Comparison of ENCODE assay signal across 9 mouse cellular contexts in genomic region chr12:29882871-29883617, GRCm38 (mm10). TPM values are rescaled to one million over a fixed set of nuclear protein-coding genes. Genes with fewer than 3 reads are reported as not detected.
DNase-seq lines count a peak whose midpoint lies in the region; ATAC-seq and TF ChIP-seq lines count a peak whose summit lies in the region.
"Had no signal": no experiment of that assay in that cellular context is flagged by ENCODE, and none has a peak within 500 bp of the region (broad histone marks: within the 10 kb centered on the region; RNA-seq: fewer than 3 reads in every experiment).

No protein-coding gene starts in this region.

- ATAC-seq in embryonic facial prominence, embryonic 11.5 days (replicated peaks; ENCODE audit: insufficient number of reproducible peaks, low FRiP score, low TSS enrichment, low read depth): peak; percentile 84
- ATAC-seq in activated CD4-positive, CD25-positive, alpha-beta regulatory T cell, adult 4 months: no peak

- no peaks in the 10 kb centered on the region for H3K27me3 ChIP-seq in CH12.LX (replicated peaks)
- H3K27me3 ChIP-seq in embryonic facial prominence, embryonic 11.5 days (ENCODE audit: control insufficient read depth, insufficient read depth, low read length): no peaks in the 10 kb centered on the region

- TF ChIP-seq EP300 in CH12.LX (IDR thresholded peaks at IDR 0.05; ENCODE audit: low read length): no peak

- peak; percentile 72 for TF ChIP-seq RAD21 in CH12.LX (IDR thresholded peaks at IDR 0.05; ENCODE audit: low read depth, low read length)

- 17% methylated on average over 9 of the region's 9 CpGs for WGBS in embryonic facial prominence, embryonic 11.5 days
- WGBS in lung, adult 2 months: 23% methylated on average over 9 of the region's 9 CpGs

- no peaks in the 10 kb centered on the region for H3K9me3 ChIP-seq in CH12.LX (replicated peaks; ENCODE audit: low read length)
- no peaks in the 10 kb centered on the region for H3K9me3 ChIP-seq in embryonic facial prominence, embryonic 11.5 days (replicated peaks; ENCODE audit: control insufficient read depth, low read length)

- dilution Hi-C loops in CH12.LX (cut with MboI; ENCODE audit: extremely low pct_ligation_motif_present, extremely low pct_unique_long_range_greater_than_20kb, low sequenced_read_pairs): no loop called here

- H3K4me1 ChIP-seq in CH12.LX (ENCODE audit: control insufficient read depth in 1 of 2, insufficient read depth in 2 of 2): peaks cover 3 to 16% of the 10 kb centered on the region in 2 experiments; a peak in 2 of 4 replicates
- no peaks in the 10 kb centered on the region for H3K4me1 ChIP-seq in embryonic facial prominence, embryonic 11.5 days (ENCODE audit: control insufficient read depth, insufficient read depth, low read length)
- no peaks in the 10 kb centered on the region for H3K4me1 ChIP-seq in lung, adult 2 months (ENCODE audit: control insufficient read depth, insufficient read depth, low read length)

- in situ Hi-C loops in CH12.LX (cut with MboI; ENCODE audit: low pct_ligation_motif_present, low pct_unique_long_range_greater_than_20kb, low sequenced_read_pairs): no loop called here

- H3K36me3 ChIP-seq in CH12.LX (replicated peaks in 1 of 2; ENCODE audit: control insufficient read depth in 1 of 2, insufficient read depth in 1 of 2, low read length in 1 of 2): no peaks in the 10 kb centered on the region
- no peaks in the 10 kb centered on the region for H3K36me3 ChIP-seq in embryonic facial prominence, embryonic 11.5 days (replicated peaks; ENCODE audit: control insufficient read depth, insufficient read depth, low read depth, low read length)

- H3K27ac ChIP-seq in CH12.LX (ENCODE audit: insufficient read depth, low read depth): no peak overlapping the region
- no peak overlapping the region for H3K27ac ChIP-seq in embryonic facial prominence, embryonic 11.5 days (replicated peaks; ENCODE audit: low read depth, low read length)

- H3K9ac ChIP-seq in CH12.LX (ENCODE audit: insufficient read depth, low read depth): no peak overlapping the region
- H3K9ac ChIP-seq in embryonic facial prominence, embryonic 11.5 days (replicated peaks; ENCODE audit: low read length): no peak overlapping the region

- H3K4me3 ChIP-seq in CH12.LX (replicated peaks in 1 of 3; ENCODE audit: low read depth in 2 of 3, low read length in 2 of 3, poor library complexity in 1 of 3): no peak overlapping the region
- H3K4me3 ChIP-seq in embryonic facial prominence, embryonic 11.5 days (ENCODE audit: low read depth, low read length): no peak overlapping the region
- no peak overlapping the region for H3K4me3 ChIP-seq in lung, adult 2 months (replicated peaks; ENCODE audit: extremely low read depth, low read depth, low read length)

- no peaks in the 10 kb centered on the region for H3K79me2 ChIP-seq in CH12.LX (replicated peaks; ENCODE audit: control insufficient read depth, extremely low read depth, insufficient read depth, poor library complexity, severe bottlenecking)

- DNase-seq in CH12.LX (ENCODE audit: extremely low read depth): peak; percentile 69
- DNase-seq in adrenal gland, postnatal 14 days: peak; percentile 83
- peak; percentile 78 for DNase-seq in embryonic facial prominence, embryonic 11.5 days (ENCODE audit: low spot score)
- DNase-seq in heart, adult 9 months (ENCODE audit: low spot score in 2 of 2): peak; percentile 20 to 30
- peak; percentile 73 for DNase-seq in kidney, postnatal 10 days
- peak; percentile 50 for DNase-seq in lung, adult 2 months
- peak; percentile 87 for DNase-seq in retina, postnatal 1 day

- TF ChIP-seq CTCF in CH12.LX (conservative IDR thresholded peaks at IDR 0.05 in 1 of 2, IDR thresholded peaks at IDR 0.05 in 1 of 2; ENCODE audit: low read depth in 2 of 2, low read length in 2 of 2): peak; percentile 24 to 82; a peak in 3 of 4 replicates
- TF ChIP-seq CTCF in lung, adult 2 months (IDR thresholded peaks at IDR 0.05; ENCODE audit: insufficient read depth, low read length): peak; percentile 62

- TF ChIP-seq POLR2A in CH12.LX (IDR thresholded peaks at IDR 0.05; ENCODE audit: low read depth, low read length): no peak
- TF ChIP-seq POLR2A in lung, adult 2 months (IDR thresholded peaks at IDR 0.05; ENCODE audit: borderline replicate concordance, extremely low read depth, low read depth, low read length): no peak

- H3K4me2 ChIP-seq in CH12.LX (ENCODE audit: insufficient read depth, low read depth, poor library complexity, severe bottlenecking): peak overlapping the region; percentile 37; the same call in 1 of the 2 replicates
- H3K4me2 ChIP-seq in embryonic facial prominence, embryonic 11.5 days (ENCODE audit: low read depth, low read length): no peak overlapping the region

TF ChIP-seq in CH12.LX, 34 proteins besides CTCF, POLR2A, EP300 and RAD21:
- TF ChIP-seq RCOR1 (conservative IDR thresholded peaks at IDR 0.05; ENCODE audit: low read depth, low read length) (no peak), GABPA (IDR thresholded peaks at IDR 0.05; ENCODE audit: insufficient replicate concordance, low read depth, low read length) (no peak), SIN3A (IDR thresholded peaks at IDR 0.05; ENCODE audit: low read length) (no peak), JUN (IDR thresholded peaks at IDR 0.05; ENCODE audit: insufficient read depth, low read depth, low read length) (no peak), SMC3 (IDR thresholded peaks at IDR 0.05; ENCODE audit: low read depth, low read length) (peak; percentile 66)

RNA-seq across cellular contexts. Expression of gene Pxdn, which starts 54.4 kb away (rescaled TPM):
- total RNA-seq in CH12.LX (2012; rRNA removed): 0.04 TPM in 1 of 2 replicates, not detected in the other
- 0.11 and 0.21 TPM in 2 replicates for total RNA-seq in CH12.LX (2014; rRNA removed)
- polyA plus RNA-seq in CH12.LX (2012; ENCODE audit: insufficient read length, low read depth): 0.14 and 0.27 TPM in 2 replicates
- total RNA-seq in adrenal gland, postnatal 14 days (2021): 96.0 and 96.5 TPM in 2 replicates
- 105 and 110 TPM in 2 replicates for polyA plus RNA-seq in embryonic facial prominence, embryonic 11.5 days (2014; fragmentation: Nextera tagmentation; extraction: Ambion mirVana)
- polyA plus RNA-seq in lung, adult 2 months (2012; rRNA removed): 154 and 186 TPM in 2 replicates
- not detected for polyA plus RNA-seq in activated CD4-positive, CD25-positive, alpha-beta regulatory T cell, adult 4 months (2017; shearing (Covaris generic))
- total RNA-seq: common myeloid progenitor, adult 5-6 weeks had no signal

Comparison
In these comparisons a context has a peak if more than half of its experiments do, and no peak if none do; other contexts are left out.
1. DNase-seq: peak in every context shown above with its lines; median percentile 87 in retina, postnatal 1 day; 83 in adrenal gland, postnatal 14 days; 78 in embryonic facial prominence, embryonic 11.5 days; 73 in kidney, postnatal 10 days; 69 in CH12.LX; 50 in lung, adult 2 months; 25 in heart, adult 9 months.
2. RNA of gene Pxdn, which starts 54.4 kb away (polyA plus RNA-seq): 154 to 186 TPM in lung, adult 2 months and 105 to 110 TPM in embryonic facial prominence, embryonic 11.5 days; 0.14 to 0.27 TPM in CH12.LX and not detected in activated CD4-positive, CD25-positive, alpha-beta regulatory T cell, adult 4 months; every median in the first group is over 10 times any median in the second.